Mouse (Mus musculus) embryonic fibroblast, embryonic 13.5 days (primary cell): ENCODE measurements at regions not wholly inside any gene's neighbourhood (a gene's known extent, or its start where the extent isn't known, plus 50 kb on each side); places are given as distances from the start of the nearest gene placed in this dataset.

ENCODE experiments used
- CTCF ChIP-seq: IDR thresholded peaks from 2 replicates; pipeline ENCODE4 v1.5.1; 2011; ENCODE audit warnings: mild to moderate bottlenecking, control low read depth, low read length, moderate library complexity, borderline replicate concordance; ENCODE audit not compliant: insufficient read depth
- POLR2A ChIP-seq: IDR thresholded peaks from 2 replicates; pipeline ENCODE4 v1.6.1; 2011; ENCODE audit warnings: low read depth, mild to moderate bottlenecking, control low read depth, low read length, moderate library complexity

- no peak for TF ChIP-seq POLR2A
- TF ChIP-seq CTCF: no peak
Measured at GRCm38 (mm10) chr1:76660146-76660545, 854.7 kb downstream of the Epha4 start.
